Mouse (Mus musculus): ENCODE data around the gene Hoxb6. TPM values are rescaled to one million over a fixed set of nuclear protein-coding genes. Genes with fewer than 3 reads are reported as not detected.

The Hoxb6 gene
- polyA plus RNA-seq, 1 experiment: not detected

DNA sequence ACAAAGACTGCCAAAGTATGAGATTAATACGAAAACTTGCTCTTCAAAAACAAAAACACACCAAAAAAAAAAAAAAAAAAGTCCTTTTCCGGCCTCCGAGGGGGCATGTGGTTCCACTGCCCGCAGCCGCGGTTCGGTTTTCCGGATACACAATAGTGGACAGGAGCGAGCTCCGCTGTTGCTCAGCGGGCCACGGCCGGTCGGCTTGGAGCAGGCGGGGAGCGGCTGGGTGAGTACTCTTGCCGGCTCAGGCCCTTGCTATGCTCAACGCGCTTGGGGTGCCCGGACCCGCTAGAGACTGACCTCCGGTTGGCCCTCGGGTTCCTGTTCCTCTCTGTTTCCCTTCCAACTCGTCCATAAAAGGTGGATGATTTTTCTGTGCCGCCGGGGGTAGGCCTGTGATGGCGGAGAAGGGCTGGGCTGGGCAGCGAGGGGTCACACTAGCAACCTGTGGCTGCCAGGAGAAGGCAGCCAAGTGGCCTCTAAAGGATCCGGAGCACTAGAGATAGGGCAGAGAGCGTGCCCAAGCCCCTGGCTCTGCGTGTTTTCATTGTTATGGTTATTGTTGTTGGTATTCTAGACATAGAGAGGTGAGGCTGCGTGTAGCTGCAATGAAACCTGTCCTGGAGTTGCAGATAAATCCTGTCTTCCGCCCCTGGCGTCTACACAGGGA lies 22.5 kb downstream of the Hoxb6 start:
- Histone ChIP-seq H3K4me1 (ENCODE audit: control insufficient read depth, insufficient read depth, low read length) (peaks cover 5% of the 10 kb centered on the region), H3K27ac (ENCODE audit: insufficient read depth, low read depth, low read length) (no peak overlapping the region), H3K4me3 (ENCODE audit: insufficient read depth, low read length) (no peak overlapping the region)
- no peak for TF ChIP-seq POLR2A (IDR thresholded peaks at IDR 0.05; ENCODE audit: borderline replicate concordance, low read depth, low read length)
- TF ChIP-seq CTCF (IDR thresholded peaks at IDR 0.05; ENCODE audit: low read depth, low read length): no peak

DNA sequence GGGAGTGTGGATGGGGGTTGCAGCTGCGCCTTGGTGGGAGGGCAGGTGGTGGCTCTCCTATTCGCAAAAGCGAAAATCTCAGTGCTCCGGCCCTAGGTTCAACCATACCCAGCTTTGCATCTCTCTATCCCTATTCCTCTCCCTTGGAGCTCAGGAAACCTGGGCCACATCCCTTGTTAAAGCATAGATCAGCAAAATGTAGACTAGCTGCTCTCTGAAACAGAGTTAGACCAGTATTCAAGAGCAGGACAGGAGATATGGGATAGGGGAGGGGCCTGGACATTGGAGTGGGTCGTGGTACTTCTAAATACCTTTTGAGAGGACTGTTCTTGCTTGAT lies 23.0 kb downstream of the Hoxb6 start:
- Histone ChIP-seq H3K4me3 (ENCODE audit: insufficient read depth, low read length) (no peak overlapping the region), H3K27ac (ENCODE audit: insufficient read depth, low read depth, low read length) (no peak overlapping the region)
- no peak for TF ChIP-seq CTCF (IDR thresholded peaks at IDR 0.05; ENCODE audit: low read depth, low read length)
- TF ChIP-seq POLR2A (IDR thresholded peaks at IDR 0.05; ENCODE audit: borderline replicate concordance, low read depth, low read length): no peak

DNA sequence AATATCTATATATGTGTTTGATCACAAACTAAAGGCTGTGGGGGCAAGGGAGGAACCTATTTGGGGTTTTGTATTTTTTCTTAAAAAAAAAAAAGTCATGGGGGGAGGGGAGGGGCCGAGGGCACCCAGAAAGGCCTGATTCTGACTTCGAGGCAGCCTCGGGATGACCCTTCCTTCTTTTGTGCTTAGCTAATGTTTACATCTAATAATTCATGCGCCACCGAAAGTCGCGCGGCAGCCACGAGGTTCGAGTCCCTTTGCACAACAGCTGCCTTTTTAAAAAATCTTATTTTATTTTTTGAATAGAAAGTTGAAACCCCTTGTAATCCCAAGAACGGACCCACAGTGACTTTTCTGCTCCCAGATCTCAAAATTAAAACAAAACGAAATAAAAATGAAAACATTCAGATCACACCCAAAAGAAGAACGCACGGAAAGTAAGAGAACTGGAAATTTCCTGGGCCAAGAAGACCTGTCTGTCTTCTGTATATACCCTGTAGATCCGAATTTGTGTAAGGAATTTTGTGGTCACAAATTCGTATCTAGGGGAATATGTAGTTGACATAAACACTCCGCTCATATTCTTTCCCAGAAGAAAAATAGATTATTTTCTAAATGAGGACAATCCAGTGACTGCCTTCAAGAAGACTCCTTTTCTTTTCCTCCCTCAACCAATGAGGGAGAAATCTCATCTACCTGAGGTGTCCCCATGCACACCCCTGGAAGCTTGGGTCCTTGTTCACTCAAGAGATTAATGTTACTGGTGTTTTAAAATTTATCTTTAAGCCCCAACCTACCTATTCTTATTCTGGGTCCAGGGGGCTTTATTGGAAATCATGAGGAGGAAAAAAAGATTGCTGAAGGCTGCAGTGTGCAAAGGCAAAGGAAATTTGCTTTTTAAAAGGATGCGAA lies 24.7 kb downstream of the Hoxb6 start:
- TF ChIP-seq CTCF (IDR thresholded peaks at IDR 0.05; ENCODE audit: low read depth, low read length) (no peak), POLR2A (IDR thresholded peaks at IDR 0.05; ENCODE audit: borderline replicate concordance, low read depth, low read length) (no peak)
- H3K27ac ChIP-seq (ENCODE audit: insufficient read depth, low read depth, low read length): no peak overlapping the region
- peaks cover 3% of the 10 kb centered on the region for H3K4me1 ChIP-seq (ENCODE audit: control insufficient read depth, insufficient read depth, low read length)
- H3K4me3 ChIP-seq (ENCODE audit: insufficient read depth, low read length): no peak overlapping the region

More for the DNA sequence above, 23.0 kb downstream of the Hoxb6 start:
- H3K4me1 ChIP-seq (ENCODE audit: control insufficient read depth, insufficient read depth, low read length): peaks cover 5% of the 10 kb centered on the region

DNA sequence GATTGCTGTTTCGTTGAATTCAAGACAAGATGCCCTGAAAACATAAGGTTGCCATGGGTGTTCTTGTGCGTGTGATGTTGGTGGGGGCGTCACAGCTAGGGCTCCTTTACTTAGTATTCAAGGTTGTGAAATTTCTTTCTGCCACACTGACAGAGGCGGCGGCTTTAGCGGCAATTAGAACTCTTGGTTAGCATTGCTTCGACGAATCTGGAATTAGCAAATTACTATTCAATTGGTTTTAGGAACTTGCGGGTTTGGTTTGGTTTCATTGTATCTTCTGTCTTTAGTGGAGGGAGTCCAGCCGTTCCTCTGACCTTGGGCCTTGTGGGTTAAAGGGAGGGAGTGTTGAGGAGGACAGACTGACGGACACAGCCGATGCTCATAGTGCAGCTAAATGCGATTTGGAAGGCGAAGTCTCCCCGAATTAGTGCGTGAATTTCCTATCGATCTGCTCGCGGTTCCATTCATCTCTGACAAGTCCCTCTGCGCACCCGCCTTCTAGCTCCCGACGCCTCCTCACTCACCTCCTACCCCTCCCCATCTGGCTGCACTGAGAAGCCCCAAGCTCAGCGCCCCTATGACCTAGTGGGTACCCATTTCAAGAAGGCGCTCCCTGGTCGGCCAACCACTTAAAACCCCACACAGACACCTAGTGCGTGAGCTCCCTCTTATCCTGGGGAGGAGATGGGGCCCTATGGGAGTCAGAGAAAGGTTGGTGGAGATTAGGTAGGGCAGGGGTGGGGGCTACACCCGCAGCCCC lies 25.5 kb downstream of the Hoxb6 start, which contains the start of gene Hoxb4:
TSS of gene Hoxb4 (plus strand) at position 660 of the 760 bp plus-strand sequence.
- TF ChIP-seq CTCF (IDR thresholded peaks at IDR 0.05; ENCODE audit: low read depth, low read length) (no peak), POLR2A (IDR thresholded peaks at IDR 0.05; ENCODE audit: borderline replicate concordance, low read depth, low read length) (no peak)
- H3K4me1 ChIP-seq (ENCODE audit: control insufficient read depth, insufficient read depth, low read length): peaks cover 3% of the 10 kb centered on the region
- H3K27ac ChIP-seq (ENCODE audit: insufficient read depth, low read depth, low read length): peak within 1 kb of the TSS; percentile 62
- peak within 1 kb of the TSS; percentile 78 for H3K4me3 ChIP-seq (ENCODE audit: insufficient read depth, low read length)

DNA sequence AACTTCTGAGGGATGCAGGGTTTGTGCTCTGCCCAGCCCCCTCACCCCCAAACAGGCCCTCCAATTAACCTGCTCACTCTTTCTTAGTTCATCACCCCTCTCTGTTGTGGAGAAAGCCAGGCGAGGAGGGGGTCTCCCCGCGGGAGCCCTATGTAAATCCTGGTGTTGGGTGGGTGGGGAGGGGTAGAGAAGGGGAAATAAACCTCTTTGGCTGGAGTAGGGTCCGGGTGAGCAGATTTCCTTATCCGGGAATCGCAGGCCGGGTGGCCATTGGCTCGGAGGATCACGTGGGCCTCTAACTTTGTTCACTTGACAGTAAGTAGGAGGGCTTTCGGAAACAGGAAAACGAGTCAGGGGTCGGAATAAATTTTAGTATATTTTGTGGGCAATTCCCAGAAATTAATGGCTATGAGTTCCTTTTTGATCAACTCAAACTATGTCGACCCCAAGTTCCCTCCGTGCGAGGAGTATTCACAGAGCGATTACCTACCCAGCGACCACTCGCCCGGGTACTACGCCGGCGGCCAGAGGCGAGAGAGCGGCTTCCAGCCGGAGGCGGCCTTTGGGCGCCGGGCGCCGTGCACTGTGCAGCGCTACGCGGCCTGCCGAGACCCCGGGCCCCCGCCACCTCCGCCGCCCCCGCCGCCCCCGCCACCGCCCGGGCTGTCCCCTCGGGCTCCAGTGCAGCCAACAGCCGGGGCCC lies 26.2 kb downstream of the Hoxb6 start:
- TF ChIP-seq POLR2A (IDR thresholded peaks at IDR 0.05; ENCODE audit: borderline replicate concordance, low read depth, low read length) (no peak), CTCF (IDR thresholded peaks at IDR 0.05; ENCODE audit: low read depth, low read length) (no peak)
- Histone ChIP-seq H3K27ac (ENCODE audit: insufficient read depth, low read depth, low read length) (peak overlapping the region; percentile 62), H3K4me1 (ENCODE audit: control insufficient read depth, insufficient read depth, low read length) (peaks cover 3% of the 10 kb centered on the region), H3K4me3 (ENCODE audit: insufficient read depth, low read length) (peak overlapping the region; percentile 78)

DNA sequence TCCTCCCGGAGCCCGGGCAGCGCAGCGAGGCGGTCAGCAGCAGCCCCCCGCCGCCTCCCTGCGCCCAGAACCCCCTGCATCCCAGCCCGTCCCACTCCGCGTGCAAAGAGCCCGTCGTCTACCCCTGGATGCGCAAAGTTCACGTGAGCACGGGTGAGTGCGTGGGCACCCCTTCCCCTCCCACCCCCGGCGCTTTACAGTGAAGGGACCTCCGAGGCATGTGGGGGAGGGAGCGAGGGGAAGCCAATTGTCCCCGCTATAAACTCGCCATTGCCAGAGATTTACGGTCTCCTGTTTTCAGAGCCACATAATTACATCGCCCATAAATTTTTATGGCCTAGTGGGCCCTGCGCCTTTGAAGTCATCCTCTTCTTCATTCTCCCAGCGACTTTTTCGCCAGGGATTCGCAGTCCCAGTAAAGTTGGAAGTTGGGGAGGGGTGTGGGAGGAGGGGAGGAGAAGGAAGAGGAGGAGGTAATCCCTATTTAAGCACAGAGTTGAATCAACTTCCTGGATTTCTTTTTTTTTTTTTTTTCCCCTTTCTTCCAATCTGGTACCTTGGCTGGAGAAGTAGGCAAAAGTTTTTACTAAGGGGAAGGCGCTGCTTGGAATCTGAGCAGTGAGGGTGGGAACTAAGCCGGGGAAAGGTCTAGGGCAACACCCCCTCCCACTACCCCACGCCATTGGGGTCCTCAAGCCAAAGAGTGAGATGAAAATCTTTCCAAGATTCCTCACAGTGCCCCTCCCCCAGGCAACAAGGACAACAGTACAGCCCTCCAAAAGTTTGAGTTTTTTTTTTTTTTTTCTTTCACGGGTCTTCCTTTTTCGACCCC lies 27.0 kb downstream of the Hoxb6 start:
- H3K4me3 ChIP-seq (ENCODE audit: insufficient read depth, low read length): peak overlapping the region; percentile 78
- peaks cover 3% of the 10 kb centered on the region for H3K4me1 ChIP-seq (ENCODE audit: control insufficient read depth, insufficient read depth, low read length)
- no peak for TF ChIP-seq POLR2A (IDR thresholded peaks at IDR 0.05; ENCODE audit: borderline replicate concordance, low read depth, low read length)
- TF ChIP-seq CTCF (IDR thresholded peaks at IDR 0.05; ENCODE audit: low read depth, low read length): no peak
- peak overlapping the region; percentile 62 for H3K27ac ChIP-seq (ENCODE audit: insufficient read depth, low read depth, low read length)

DNA sequence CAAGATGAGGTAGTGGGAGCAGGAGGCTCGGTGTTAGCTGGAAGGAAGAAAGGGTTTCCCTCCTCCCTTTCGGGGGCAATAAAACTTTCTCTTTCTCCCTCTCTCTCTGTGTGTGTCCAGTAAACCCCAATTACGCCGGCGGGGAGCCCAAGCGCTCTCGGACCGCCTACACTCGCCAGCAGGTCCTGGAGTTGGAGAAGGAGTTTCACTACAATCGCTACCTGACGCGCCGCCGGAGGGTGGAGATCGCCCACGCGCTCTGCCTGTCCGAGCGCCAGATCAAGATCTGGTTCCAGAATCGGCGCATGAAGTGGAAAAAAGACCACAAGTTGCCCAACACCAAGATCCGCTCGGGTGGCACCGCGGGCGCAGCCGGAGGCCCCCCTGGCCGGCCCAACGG lies 27.6 kb downstream of the Hoxb6 start:
- Histone ChIP-seq H3K27ac (ENCODE audit: insufficient read depth, low read depth, low read length) (no peak overlapping the region), H3K4me3 (ENCODE audit: insufficient read depth, low read length) (peak overlapping the region; percentile 78), H3K4me1 (ENCODE audit: control insufficient read depth, insufficient read depth, low read length) (peaks cover 3% of the 10 kb centered on the region)
- TF ChIP-seq CTCF (IDR thresholded peaks at IDR 0.05; ENCODE audit: low read depth, low read length): no peak
- TF ChIP-seq POLR2A (IDR thresholded peaks at IDR 0.05; ENCODE audit: borderline replicate concordance, low read depth, low read length): no peak

DNA sequence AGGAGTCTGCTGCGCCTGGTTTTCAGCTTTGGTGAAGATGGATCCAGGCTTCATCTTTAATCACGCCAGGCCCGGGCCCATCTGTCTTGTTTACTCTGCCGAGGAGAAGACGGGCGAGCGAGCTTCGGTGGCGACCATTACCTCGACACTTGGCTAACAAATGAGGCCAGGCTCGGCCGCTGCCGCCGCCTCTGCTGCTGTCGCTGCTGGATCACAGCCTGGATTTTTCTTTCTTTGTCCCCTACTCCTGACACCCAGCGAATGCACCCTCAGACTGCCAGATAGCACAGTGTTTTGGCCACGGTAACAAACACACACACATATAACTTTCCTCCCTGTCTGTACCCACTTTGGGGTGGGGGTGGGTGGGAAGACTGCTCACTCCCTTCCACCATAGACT lies 28.4 kb downstream of the Hoxb6 start:
- peaks cover 3% of the 10 kb centered on the region for H3K4me1 ChIP-seq (ENCODE audit: control insufficient read depth, insufficient read depth, low read length)
- no peak overlapping the region for H3K4me3 ChIP-seq (ENCODE audit: insufficient read depth, low read length)
- no peak overlapping the region for H3K27ac ChIP-seq (ENCODE audit: insufficient read depth, low read depth, low read length)
- TF ChIP-seq POLR2A (IDR thresholded peaks at IDR 0.05; ENCODE audit: borderline replicate concordance, low read depth, low read length) (no peak), CTCF (IDR thresholded peaks at IDR 0.05; ENCODE audit: low read depth, low read length) (no peak)
